Mouse (Mus musculus) brown adipose tissue, adult 24 weeks (tissue): Measurements from ENCODE around the gene Dpagt1. TPM values are rescaled to one million over a fixed set of nuclear protein-coding genes. Genes with fewer than 3 reads are reported as not detected.
"Not testable (repeated sequence)": the region's sequence is repeated elsewhere in the genome, so short reads cannot be mapped to it uniquely, and the experiment has no call there.

Experiments
- H3K27ac ChIP-seq: fragments of 200-500 bp; replicated peaks from 2 replicates; pipeline ENCODE4 v1.5.1; 2012; ENCODE audit warnings: low read depth, mild to moderate bottlenecking, low read length
- H3K4me1 ChIP-seq: fragments of 200-500 bp; 2 replicates; pipeline ENCODE4 v1.6.1; 2012; ENCODE audit warnings: low read length, mixed read lengths; ENCODE audit not compliant: control insufficient read depth, insufficient read depth, insufficient read length
- H3K4me3 ChIP-seq: fragments of 200-500 bp; 2 replicates; pipeline ENCODE4 v1.5.1; 2012; ENCODE audit warnings: low read depth, mild to moderate bottlenecking, low read length, moderate library complexity; ENCODE audit not compliant: insufficient read depth
- polyA plus RNA-seq: library from polyadenylated mRNA; stranded (reverse); fragments of >200 nt; gene quantifications from 2 replicates; pipeline ENCODE4 v1.2.4, GENCODE M21; 2012; ENCODE audit not compliant: missing spikeins, insufficient read depth, insufficient read length

Gene Dpagt1
- polyA plus RNA-seq, 1 experiment: 17.9 TPM

- H3K4me3 ChIP-seq: peak overlapping the region; percentile 79
- peak overlapping the region; percentile 72 for H3K27ac ChIP-seq
- H3K4me1 ChIP-seq: peaks cover 5% of the 10 kb centered on the region; the same call in 1 of the 2 replicates
These were observed 698 bp downstream of the Dpagt1 start for GRCm38 (mm10) chr9:44326371-44327063.

DNA sequence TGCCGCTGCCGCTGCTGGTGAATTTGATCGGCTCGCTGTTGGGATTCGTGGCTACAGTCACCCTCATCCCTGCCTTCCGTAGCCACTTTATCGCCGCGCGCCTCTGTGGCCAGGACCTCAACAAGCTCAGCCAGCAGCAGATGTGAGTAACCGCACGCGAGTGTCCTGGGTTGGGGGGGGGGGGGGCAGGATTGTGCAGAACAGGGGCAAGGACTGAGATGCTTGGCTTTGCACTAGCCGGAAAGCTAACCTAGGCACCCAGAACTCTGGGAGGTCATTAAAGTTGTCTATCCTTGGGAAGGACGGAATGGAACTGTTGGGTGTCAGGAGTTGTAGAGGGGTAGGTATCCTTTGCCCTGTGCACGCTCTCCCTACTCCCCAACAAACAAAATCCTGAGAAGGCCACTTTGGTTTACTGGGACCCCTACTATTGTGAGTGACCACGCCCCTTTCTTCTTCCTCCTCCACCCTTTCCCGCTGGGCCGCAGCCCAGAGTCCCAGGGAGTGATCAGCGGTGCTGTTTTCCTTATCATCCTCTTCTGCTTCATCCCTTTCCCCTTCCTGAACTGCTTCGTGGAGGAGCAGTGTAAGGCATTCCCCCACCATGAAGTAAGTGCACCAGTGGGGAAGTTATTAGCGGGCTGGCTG lies 1.4 kb downstream of the Dpagt1 start:
- H3K4me1 ChIP-seq: peaks cover 5% of the 10 kb centered on the region; the same call in 1 of the 2 replicates
- peak overlapping the region; percentile 79 for H3K4me3 ChIP-seq
- H3K27ac ChIP-seq: peak overlapping the region; percentile 69

GRCm38 (mm10) chr9:44327926-44328325 lies 2.1 kb downstream of the Dpagt1 start:
- Histone ChIP-seq H3K27ac (peak overlapping the region; percentile 16), H3K4me3 (peak overlapping the region; percentile 79), H3K4me1 (peaks cover 5% of the 10 kb centered on the region; the same call in 1 of the 2 replicates)

DNA sequence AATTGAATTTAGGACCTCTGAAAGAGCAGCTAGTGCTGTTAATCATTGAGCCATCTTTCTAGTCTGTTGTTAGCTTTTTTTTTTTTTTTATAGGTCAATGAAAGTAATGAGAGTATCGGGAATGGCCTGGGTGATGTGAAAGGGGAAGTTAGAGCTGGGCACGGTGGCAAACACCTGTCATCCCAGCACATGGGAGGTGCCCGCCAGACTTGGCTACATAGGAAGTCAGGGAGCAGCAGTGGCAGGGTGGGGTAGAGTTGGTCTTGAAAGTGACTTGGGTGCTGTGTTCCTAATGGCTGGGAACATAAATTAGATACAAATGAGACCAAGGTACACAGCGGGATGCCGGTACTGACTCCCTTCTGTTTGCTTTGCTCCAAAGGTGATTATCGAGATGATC lies 4.9 kb downstream of the Dpagt1 start:
- H3K4me3 ChIP-seq: no peak overlapping the region
- no peak overlapping the region for H3K27ac ChIP-seq
- peaks cover 8% of the 10 kb centered on the region; the same call in 1 of the 2 replicates for H3K4me1 ChIP-seq

GRCm38 (mm10) chr9:44332918-44333638 lies 7.3 kb downstream of the Dpagt1 start:
- H3K27ac ChIP-seq: no peak overlapping the region
- H3K4me3 ChIP-seq: no peak overlapping the region
- peaks cover 4% of the 10 kb centered on the region; the same call in 1 of the 2 replicates for H3K4me1 ChIP-seq

DNA sequence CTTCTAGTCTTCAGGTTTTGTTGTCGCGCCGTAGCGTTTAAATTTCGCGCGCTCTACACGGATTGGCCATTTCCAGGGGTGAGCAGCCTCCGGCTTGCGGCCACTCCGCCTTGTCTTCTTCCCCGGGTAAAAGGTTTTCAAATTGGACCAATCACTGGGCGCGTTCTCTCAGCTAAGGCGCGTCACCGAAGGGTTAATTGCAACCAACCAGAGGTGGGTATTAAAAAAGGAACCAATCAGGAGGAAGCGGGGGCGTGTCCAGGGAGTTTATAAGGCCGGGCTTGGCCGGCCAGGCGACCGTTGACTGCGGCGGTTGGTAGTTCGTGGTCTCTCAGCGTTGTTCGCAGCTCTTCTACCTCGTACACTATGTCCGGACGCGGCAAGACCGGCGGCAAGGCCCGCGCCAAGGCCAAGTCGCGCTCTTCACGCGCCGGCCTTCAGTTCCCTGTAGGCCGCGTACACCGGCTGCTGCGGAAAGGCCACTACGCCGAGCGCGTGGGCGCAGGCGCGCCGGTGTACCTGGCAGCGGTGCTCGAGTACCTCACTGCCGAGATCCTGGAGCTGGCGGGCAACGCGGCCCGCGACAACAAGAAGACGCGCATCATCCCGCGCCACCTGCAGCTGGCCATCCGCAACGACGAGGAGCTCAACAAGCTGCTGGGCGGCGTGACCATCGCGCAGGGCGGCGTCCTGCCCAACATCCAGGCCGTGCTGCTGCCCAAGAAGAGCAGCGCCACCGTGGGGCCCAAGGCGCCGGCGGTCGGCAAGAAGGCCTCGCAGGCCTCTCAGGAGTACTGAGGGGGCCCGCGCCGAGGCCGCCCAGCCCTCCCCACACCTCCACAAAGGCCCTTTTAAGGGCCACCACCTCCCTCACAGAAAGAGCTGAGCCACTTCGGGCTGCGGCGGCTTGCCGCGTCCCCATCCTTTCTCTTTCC lies 8.8 kb downstream of the Dpagt1 start, which contains the start of gene H2afx:
Gene H2afx, plus strand, starts transcription at position 299 of the 935 bp plus-strand sequence.
- H3K4me1 ChIP-seq: peaks cover 4% of the 10 kb centered on the region; the same call in 1 of the 2 replicates
- H3K27ac ChIP-seq: 0 out of 2 replicates have a peak within 1 kb of the TSS, but pooled peaks have one; percentile 13
- peak within 1 kb of the TSS; percentile 77 for H3K4me3 ChIP-seq

DNA sequence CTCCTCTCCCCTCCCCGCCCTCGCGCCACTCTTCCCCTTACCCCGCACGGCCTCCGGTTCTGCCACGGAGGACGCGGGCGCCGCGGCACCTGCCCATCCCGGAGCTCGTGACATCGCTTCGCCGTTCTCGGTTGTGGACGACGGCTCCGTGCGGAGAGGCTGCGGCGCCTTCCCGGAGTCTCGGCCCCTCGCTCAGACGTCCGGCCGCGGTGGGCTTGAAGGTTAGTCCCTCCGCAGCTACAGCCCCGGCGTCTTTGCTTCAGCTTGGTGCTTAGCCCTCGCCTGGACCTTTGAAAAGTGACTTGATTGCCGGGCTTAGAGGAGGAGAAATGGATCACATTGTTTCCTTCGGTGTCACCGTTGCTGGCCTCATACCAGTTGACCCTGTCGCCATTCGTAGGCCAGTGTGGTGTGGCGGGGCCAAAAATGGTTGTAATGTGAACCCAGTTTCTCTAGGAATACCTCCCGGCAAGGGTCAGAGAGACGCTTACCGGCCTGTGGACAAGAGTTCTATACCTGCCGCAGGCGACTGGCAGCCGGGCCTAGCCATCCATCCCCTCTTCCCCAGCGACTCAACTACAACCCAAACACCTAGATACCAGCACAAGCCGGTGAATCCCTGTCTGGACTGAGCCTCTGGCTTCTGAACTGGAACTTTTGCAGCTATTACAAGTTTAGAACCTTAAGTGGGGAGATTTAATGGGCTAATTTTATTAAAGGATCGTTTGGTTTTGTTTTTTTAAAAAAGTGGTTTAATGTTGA lies 9.7 kb downstream of the Dpagt1 start:
- peak overlapping the region; percentile 77 for H3K4me3 ChIP-seq
- 0 out of 2 replicates have a peak overlapping the region, but pooled peaks have one; percentile 13 for H3K27ac ChIP-seq
- H3K4me1 ChIP-seq: peaks cover 4% of the 10 kb centered on the region; the same call in 1 of the 2 replicates

DNA sequence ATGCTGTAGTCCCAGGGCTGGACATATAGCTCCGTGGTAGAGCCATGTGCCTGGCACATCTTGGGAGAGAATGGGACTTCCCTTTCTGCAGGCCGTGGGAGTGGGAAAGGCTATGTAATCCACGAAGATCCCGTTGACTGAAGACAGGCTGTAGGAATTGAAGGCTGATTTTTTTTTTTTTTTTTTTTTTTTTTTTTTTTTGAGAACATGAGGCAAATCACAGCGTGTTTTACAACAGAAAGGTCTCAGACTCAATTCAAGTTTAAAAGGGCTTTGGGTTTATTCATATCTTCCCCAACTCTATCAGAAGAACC lies 10.2 kb downstream of the Dpagt1 start:
- peak overlapping the region; percentile 77 for H3K4me3 ChIP-seq
- H3K27ac ChIP-seq: no peak overlapping the region
- H3K4me1 ChIP-seq: peaks cover 4% of the 10 kb centered on the region; the same call in 1 of the 2 replicates

DNA sequence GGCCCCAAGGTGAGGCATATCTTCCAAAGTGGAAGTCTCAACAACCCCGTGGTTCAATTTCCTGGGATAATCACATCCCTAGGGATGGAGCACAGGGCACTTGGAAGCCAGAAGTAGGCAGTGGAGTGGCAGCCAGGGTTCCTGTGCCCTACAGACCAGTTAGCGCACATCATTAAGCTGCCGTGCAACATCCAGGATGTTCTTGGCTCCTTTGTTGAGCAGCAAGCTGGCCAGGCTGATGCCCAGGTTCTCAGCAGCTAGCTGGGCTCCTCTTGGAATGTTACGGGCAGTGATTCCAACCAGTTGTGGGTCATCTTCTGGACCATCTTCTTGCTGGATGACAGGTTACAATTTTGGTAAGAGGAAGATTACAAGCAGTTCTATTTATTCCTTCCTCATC lies 10.7 kb downstream of the Dpagt1 start:
- not testable (repeated sequence) for H3K4me1 ChIP-seq, H3K27ac ChIP-seq, H3K4me3 ChIP-seq

- peaks cover 4% of the 10 kb centered on the region; the same call in 1 of the 2 replicates for H3K4me1 ChIP-seq
- H3K27ac ChIP-seq: no peak overlapping the region
- H3K4me3 ChIP-seq: no peak overlapping the region
These were observed 11.1 kb downstream of the Dpagt1 start for GRCm38 (mm10) chr9:44336964-44337363.

DNA sequence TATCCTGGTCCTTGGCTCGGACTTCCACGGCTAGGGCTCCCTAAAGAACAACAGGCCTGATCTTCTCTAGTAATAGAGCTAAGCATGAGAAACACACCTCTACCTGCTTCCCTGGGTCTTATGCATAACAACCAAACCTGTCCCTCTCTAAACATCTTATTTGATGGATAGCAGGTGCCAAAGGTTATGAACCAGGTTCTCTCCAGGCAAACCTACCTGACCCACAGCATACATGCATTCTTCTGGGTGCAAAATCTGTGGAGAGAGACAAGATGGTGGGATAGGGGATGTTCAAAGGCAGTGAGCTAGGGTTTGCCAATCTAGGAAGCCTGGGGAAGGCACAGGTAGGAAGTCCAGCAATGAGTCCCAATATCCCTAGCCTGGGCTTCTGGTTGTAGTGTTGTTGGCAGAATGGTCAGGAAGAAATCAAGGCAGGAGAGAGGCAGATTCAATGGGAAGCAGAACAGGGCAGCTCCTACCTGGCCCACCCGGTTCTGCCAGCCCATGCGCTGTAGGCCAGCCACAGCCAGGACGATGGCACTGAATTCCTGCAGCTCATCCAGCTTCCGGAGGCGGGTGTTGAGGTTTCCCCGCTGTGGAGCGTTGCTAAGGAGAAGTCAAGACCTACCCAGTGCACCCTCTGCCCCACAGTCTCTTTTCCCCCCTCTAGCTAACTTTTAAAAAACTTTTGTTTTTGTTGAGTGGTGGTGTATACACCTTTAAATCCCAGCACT lies 11.8 kb downstream of the Dpagt1 start:
- H3K4me1 ChIP-seq: peaks cover 4% of the 10 kb centered on the region; the same call in 1 of the 2 replicates
- H3K27ac ChIP-seq: no peak overlapping the region
- H3K4me3 ChIP-seq: no peak overlapping the region

DNA sequence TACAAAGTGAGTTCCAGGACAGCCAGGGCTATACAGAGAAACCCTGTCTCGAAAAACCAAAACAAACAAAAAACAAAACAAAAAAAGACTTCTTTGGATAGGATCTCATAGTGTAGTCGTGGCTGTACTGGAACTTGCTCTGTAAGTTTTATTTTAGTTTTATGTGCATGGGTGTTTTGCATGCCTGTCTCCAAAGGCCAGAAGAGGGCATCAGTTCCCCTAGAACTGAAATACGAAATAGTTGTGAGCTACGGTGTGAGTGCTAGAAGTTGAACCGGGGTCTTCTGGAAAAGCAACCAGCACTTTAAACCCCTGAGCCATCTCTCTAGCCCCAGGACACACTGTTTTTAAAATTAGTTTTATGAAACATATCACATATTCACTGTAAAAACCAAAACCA lies 12.8 kb downstream of the Dpagt1 start:
- H3K4me1 ChIP-seq: peaks cover 8% of the 10 kb centered on the region; the same call in 1 of the 2 replicates
- no peak overlapping the region for H3K27ac ChIP-seq

DNA sequence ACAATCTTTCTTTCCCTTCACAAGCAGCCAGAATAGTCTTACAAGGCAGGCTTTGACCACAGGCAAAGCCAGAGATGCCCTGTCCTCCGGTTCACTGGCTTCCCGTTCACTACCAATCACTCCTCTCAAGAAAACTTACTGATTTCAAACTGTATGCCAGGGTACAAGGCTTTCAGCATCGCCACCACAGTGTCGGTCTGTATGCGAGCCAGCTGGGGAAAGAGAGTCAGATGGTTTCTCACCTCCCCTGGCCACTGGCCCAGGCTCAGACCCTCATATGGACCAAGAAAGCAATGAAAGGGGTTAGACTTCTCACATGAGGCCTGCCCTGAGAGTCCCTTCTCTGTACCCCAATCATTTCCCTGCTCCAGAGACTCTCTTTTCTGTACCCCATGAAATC lies 15.7 kb downstream of the Dpagt1 start:
- no peak overlapping the region for H3K4me3 ChIP-seq
- peaks cover 4% of the 10 kb centered on the region for H3K4me1 ChIP-seq
- no peak overlapping the region for H3K27ac ChIP-seq

More for the DNA sequence above, 12.8 kb downstream of the Dpagt1 start:
- no peak overlapping the region for H3K4me3 ChIP-seq
